Mouse (Mus musculus) macrophage (primary cell): Measurements from ENCODE around the gene Slc25a25. TPM values are rescaled to one million over a fixed set of nuclear protein-coding genes. Genes with fewer than 3 reads are reported as not detected.
A peak's percentile ranks its signal among the peaks of the same experiment; 100 is the strongest.
"Not testable (repeated sequence)": the region's sequence is repeated elsewhere in the genome, so short reads cannot be mapped to it uniquely, and the experiment has no call there.

Source experiments
- H3K27ac ChIP-seq: fragments of 350-480 bp; formaldehyde crosslinking; 2 replicates; pipeline ENCODE4 v1.9.0; 2021
- H3K36me3 ChIP-seq: fragments of 350-480 bp; formaldehyde crosslinking; 2 replicates; pipeline ENCODE4 v1.9.0; 2021; ENCODE audit errors: inconsistent target
- H3K4me3 ChIP-seq: fragments of 350-480 bp; formaldehyde crosslinking; 2 replicates; pipeline ENCODE4 v1.9.0; 2021; ENCODE audit errors: inconsistent target
- H3K79me2 ChIP-seq: fragments of 350-480 bp; formaldehyde crosslinking; 2 replicates; pipeline ENCODE4 v1.9.0; 2021; ENCODE audit errors: inconsistent target
- WGBS: methylation state at CpG from one replicate; pipeline ENCODE4 v1.1.7; 2026; ENCODE audit warnings: inconsistent platforms; ENCODE audit not compliant: missing documents; 5-methylcytosine and 5-hydroxymethylcytosine counted together
- polyA plus RNA-seq: library from polyadenylated mRNA; stranded (reverse); fragments of 250-400 nt; gene quantifications from 3 replicates; pipeline ENCODE4 v1.2.4, GENCODE M21; 2018; ENCODE audit warnings: inconsistent platforms

Gene Slc25a25
- polyA plus RNA-seq, 1 experiment from 2014 or later = 13.2 TPM

GRCm38 (mm10) chr2:32483179-32483875 is 32.1 kb upstream of the Slc25a25 start:
- Histone ChIP-seq H3K36me3 (no peaks in the 10 kb centered on the region), H3K27ac (no peak overlapping the region), H3K79me2 (no peaks in the 10 kb centered on the region), H3K4me3 (no peak overlapping the region)
- WGBS = 87% methylated on average over 5 of the region's 9 CpGs

- WGBS = 87% methylated on average over 7 of the region's 8 CpGs
- H3K36me3 ChIP-seq = no peaks in the 10 kb centered on the region
- H3K27ac ChIP-seq = no peak overlapping the region
- H3K4me3 ChIP-seq = no peak overlapping the region
- no peaks in the 10 kb centered on the region for H3K79me2 ChIP-seq
Measured at GRCm38 (mm10) chr2:32482351-32482750, 31.1 kb upstream of the Slc25a25 start.

- H3K4me3 ChIP-seq, H3K27ac ChIP-seq, H3K36me3 ChIP-seq, H3K79me2 ChIP-seq: not testable (repeated sequence)
- WGBS = no CpG with 5 or more reads among the region's 9 CpGs
Measured at GRCm38 (mm10) chr2:32475361-32475760, 24.1 kb upstream of the Slc25a25 start.

- 94% methylated on average over 4 of the region's 6 CpGs for WGBS
- no peak overlapping the region for H3K4me3 ChIP-seq
- no peaks in the 10 kb centered on the region for H3K36me3 ChIP-seq
- no peak overlapping the region for H3K27ac ChIP-seq
- no peaks in the 10 kb centered on the region for H3K79me2 ChIP-seq
Measured at GRCm38 (mm10) chr2:32471681-32472061, 20.4 kb upstream of the Slc25a25 start.

- no peak overlapping the region for H3K4me3 ChIP-seq
- H3K36me3 ChIP-seq = no peaks in the 10 kb centered on the region
- H3K27ac ChIP-seq = no peak overlapping the region
- H3K79me2 ChIP-seq = no peaks in the 10 kb centered on the region
- WGBS = 98% methylated on average over 6 of the region's 6 CpGs
Measured at GRCm38 (mm10) chr2:32471001-32471680, 19.9 kb upstream of the Slc25a25 start.

- Histone ChIP-seq H3K27ac (no peak overlapping the region), H3K79me2 (no peaks in the 10 kb centered on the region), H3K4me3 (no peak overlapping the region), H3K36me3 (no peaks in the 10 kb centered on the region)
- 85% methylated on average over 6 of the region's 6 CpGs for WGBS
Measured at GRCm38 (mm10) chr2:32464212-32464891, 13.1 kb upstream of the Slc25a25 start.

- no peak overlapping the region for H3K27ac ChIP-seq
- H3K79me2 ChIP-seq = no peaks in the 10 kb centered on the region
- WGBS = 90% methylated on average over 2 of the region's 2 CpGs
- H3K36me3 ChIP-seq = no peaks in the 10 kb centered on the region
- H3K4me3 ChIP-seq = no peak overlapping the region
Measured at GRCm38 (mm10) chr2:32463773-32464172, 12.5 kb upstream of the Slc25a25 start.

- no peak overlapping the region for H3K4me3 ChIP-seq
- 100% methylated on average over 2 of the region's 2 CpGs for WGBS
- no peak overlapping the region for H3K27ac ChIP-seq
- no peaks in the 10 kb centered on the region for H3K79me2 ChIP-seq
- H3K36me3 ChIP-seq = peaks cover 18% of the 10 kb centered on the region; the same call in 1 of the 2 replicates
Measured at GRCm38 (mm10) chr2:32459657-32460056, 8.4 kb upstream of the Slc25a25 start.

- Histone ChIP-seq H3K36me3 (peaks cover 20% of the 10 kb centered on the region; the same call in 1 of the 2 replicates), H3K79me2 (peaks cover 12% of the 10 kb centered on the region; the same call in 1 of the 2 replicates), H3K27ac (no peak overlapping the region), H3K4me3 (no peak overlapping the region)
- 100% methylated on average over 2 of the region's 2 CpGs for WGBS
Measured at GRCm38 (mm10) chr2:32458300-32458699, 7.1 kb upstream of the Slc25a25 start.

GRCm38 (mm10) chr2:32455101-32455500 is 3.9 kb upstream of the Slc25a25 start:
- Histone ChIP-seq H3K36me3 (peaks cover 20% of the 10 kb centered on the region; the same call in 1 of the 2 replicates), H3K79me2 (peaks cover 29% of the 10 kb centered on the region), H3K4me3 (no peak overlapping the region), H3K27ac (no peak overlapping the region)
- WGBS = 95% methylated on average over 8 of the region's 8 CpGs

- H3K4me3 ChIP-seq = no peak overlapping the region
- H3K27ac ChIP-seq = no peak overlapping the region
- peaks cover 20% of the 10 kb centered on the region; the same call in 1 of the 2 replicates for H3K36me3 ChIP-seq
- peaks cover 34% of the 10 kb centered on the region for H3K79me2 ChIP-seq
- WGBS = 98% methylated on average over 9 of the region's 10 CpGs
Measured at GRCm38 (mm10) chr2:32454633-32455032, 3.4 kb upstream of the Slc25a25 start.

- no peak overlapping the region for H3K27ac ChIP-seq
- 77% methylated on average over 5 of the region's 5 CpGs for WGBS
- H3K79me2 ChIP-seq = peaks cover 42% of the 10 kb centered on the region
- H3K4me3 ChIP-seq = no peak overlapping the region
- H3K36me3 ChIP-seq = peaks cover 20% of the 10 kb centered on the region; the same call in 1 of the 2 replicates
Measured at GRCm38 (mm10) chr2:32453641-32454303, 2.5 kb upstream of the Slc25a25 start.

- H3K4me3 ChIP-seq = peak overlapping the region; percentile 35
- WGBS = 72% methylated on average over 16 of the region's 16 CpGs
- peak overlapping the region; percentile 81 for H3K27ac ChIP-seq
- H3K79me2 ChIP-seq = peaks cover 52% of the 10 kb centered on the region
- H3K36me3 ChIP-seq = peaks cover 20% of the 10 kb centered on the region; the same call in 1 of the 2 replicates
Measured at GRCm38 (mm10) chr2:32452441-32452971, 1.3 kb upstream of the Slc25a25 start.

GRCm38 (mm10) chr2:32451870-32452372 is 676 bp upstream of the Slc25a25 start:
- H3K4me3 ChIP-seq = peak overlapping the region; percentile 43
- peaks cover 54% of the 10 kb centered on the region for H3K79me2 ChIP-seq
- peaks cover 20% of the 10 kb centered on the region; the same call in 1 of the 2 replicates for H3K36me3 ChIP-seq
- 1% methylated on average over 23 of the region's 25 CpGs for WGBS
- peak overlapping the region; percentile 81 for H3K27ac ChIP-seq
